Mouse (Mus musculus): ENCODE data around the gene Platr17. TPM values are rescaled to one million over a fixed set of nuclear protein-coding genes. Genes with fewer than 3 reads are reported as not detected.

Platr17 gene
- polyA plus RNA-seq, 1 experiment from 2014 or later, result not detected

DNA sequence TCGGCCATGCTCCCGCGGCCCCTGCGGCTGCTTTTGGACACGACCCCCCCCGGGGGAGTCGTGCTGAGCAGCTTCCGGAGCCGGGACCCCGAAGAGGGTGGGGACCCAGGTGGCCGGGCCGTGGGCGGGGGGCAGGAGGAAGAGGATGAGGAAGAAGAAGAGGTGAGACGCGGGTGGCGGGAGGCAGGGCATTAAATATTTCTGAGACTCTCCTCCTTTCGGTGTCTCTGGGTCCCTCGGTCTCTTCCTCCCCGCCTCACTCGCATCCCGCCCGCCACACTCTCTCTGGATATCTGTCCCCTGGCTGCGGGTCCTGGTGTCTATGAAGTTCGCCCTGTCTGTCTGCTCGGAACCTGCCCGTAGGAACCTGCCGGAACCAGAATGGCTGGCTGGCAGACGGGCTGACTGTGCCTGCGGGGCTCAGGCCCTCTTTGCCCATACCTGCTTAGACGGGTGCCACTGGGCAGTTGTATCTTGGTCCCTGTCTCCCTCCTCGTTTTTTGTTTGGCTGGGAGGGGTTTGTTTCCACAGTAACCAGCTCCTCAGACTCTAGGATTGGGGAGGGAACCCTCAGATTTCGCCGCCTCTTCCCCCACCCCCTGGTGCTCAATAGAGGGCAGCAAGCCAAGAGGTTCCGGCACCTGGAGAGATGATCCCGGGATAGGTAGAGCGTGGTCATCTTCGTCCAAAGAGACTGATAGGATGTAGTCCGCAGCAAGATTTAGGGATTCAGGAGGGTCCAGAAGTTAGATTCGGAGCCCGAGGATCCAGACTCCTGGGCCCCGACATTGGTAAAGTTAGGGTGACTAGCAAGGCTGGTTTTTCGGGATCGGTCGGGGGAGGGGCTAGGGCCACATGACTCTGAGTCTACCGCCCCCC lies 25.6 kb downstream of the Platr17 start:
- ChIA-PET POLR2A (interaction anchor here (0.6 to 1.6 kb wide), 6 partner anchors 9 to 93 kb away, joined by 3 to 8 read pairs (median 4); partner anchors contain the start of gene Wdr46), CTCF (interaction anchor here (1.5 kb wide), 1 partner anchor 10 kb away, joined by 5 read pairs; the partner anchor contains the start of genes Pfdn6 and Wdr46)
- no peaks in the 10 kb centered on the region for H3K27me3 ChIP-seq
- peak; percentile 44 for ATAC-seq
- DNase-seq (ENCODE audit: low read depth, low spot score), result no peak
- in situ Hi-C loops (cut with MboI; ENCODE audit: low pct_unique_long_range_greater_than_20kb), result no loop called here
- no peak for TF ChIP-seq CTCF (IDR thresholded peaks at IDR 0.05)

DNA sequence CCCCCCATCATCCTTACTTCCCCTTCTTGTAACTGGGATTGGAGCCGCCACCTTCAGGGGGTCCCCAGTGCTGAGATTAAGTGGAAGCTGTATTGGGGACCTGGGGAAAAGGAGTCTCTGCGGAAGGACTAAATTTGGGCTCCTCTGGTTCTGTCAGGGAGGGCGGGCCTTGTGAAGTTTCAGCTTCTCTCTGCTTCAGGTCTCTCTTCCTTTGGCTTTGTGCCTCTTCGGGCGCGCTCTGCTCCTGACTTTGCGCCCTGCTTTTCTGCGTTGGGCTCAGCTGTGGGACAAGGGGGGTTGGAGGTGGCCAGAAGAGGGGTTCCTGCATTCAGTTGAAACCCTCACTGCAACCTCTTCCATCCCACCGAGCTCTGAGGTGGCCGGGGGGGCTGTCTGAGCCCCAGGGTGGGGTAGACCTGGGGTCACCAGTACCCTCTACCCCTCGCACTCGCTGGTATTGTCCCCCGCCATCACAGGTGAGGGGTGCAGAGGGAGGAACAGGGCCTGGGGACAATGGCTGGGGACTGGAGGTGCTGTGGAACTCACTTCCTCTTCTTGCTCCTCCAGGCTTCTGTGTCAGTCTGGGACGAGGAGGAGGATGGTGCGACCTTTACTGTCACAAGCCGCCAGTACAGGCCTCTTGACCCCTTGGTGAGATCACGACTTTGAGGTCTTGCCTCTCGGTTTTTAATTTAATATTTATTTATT lies 26.4 kb downstream of the Platr17 start:
- ATAC-seq, result no peak

GRCm38 (mm10) chr17:33931947-33932346 lies 27.0 kb downstream of the Platr17 start:
- no peak for ATAC-seq
- TF ChIP-seq CTCF (IDR thresholded peaks at IDR 0.05), result no peak
- no peak for DNase-seq (ENCODE audit: low read depth, low spot score)
- POLR2A ChIA-PET, result interaction anchor here (0.9 kb wide), 1 partner anchor 92 kb away, joined by 4 read pairs; no protein-coding TSS in a partner anchor
- CTCF ChIA-PET, result no interaction called here
- H3K27me3 ChIP-seq, result no peaks in the 10 kb centered on the region
- in situ Hi-C loops (cut with MboI; ENCODE audit: low pct_unique_long_range_greater_than_20kb), result no loop called here

More for the DNA sequence above, 26.4 kb downstream of the Platr17 start:
- ChIA-PET CTCF (interaction anchor here (1.5 kb wide), 1 partner anchor 9 kb away, joined by 5 read pairs; the partner anchor contains the start of genes Pfdn6 and Wdr46), POLR2A (interaction anchor here (0.8 to 1.6 kb wide), 4 partner anchors 9 to 92 kb away, joined by 3 to 8 read pairs (median 4); partner anchors contain the start of gene Wdr46)
- DNase-seq (ENCODE audit: low read depth, low spot score), result no peak
- no peaks in the 10 kb centered on the region for H3K27me3 ChIP-seq
- no peak for TF ChIP-seq CTCF (IDR thresholded peaks at IDR 0.05)
- in situ Hi-C loops (cut with MboI; ENCODE audit: low pct_unique_long_range_greater_than_20kb), result no loop called here

GRCm38 (mm10) chr17:33932448-33932847 lies 27.5 kb downstream of the Platr17 start:
- in situ Hi-C loops (cut with MboI; ENCODE audit: low pct_unique_long_range_greater_than_20kb), result no loop called here
- CTCF ChIA-PET, result no interaction called here
- POLR2A ChIA-PET, result no interaction called here
- no peaks in the 10 kb centered on the region for H3K27me3 ChIP-seq
- DNase-seq (ENCODE audit: low read depth, low spot score) (no peak), ATAC-seq (no peak)
- no peak for TF ChIP-seq CTCF (IDR thresholded peaks at IDR 0.05)

DNA sequence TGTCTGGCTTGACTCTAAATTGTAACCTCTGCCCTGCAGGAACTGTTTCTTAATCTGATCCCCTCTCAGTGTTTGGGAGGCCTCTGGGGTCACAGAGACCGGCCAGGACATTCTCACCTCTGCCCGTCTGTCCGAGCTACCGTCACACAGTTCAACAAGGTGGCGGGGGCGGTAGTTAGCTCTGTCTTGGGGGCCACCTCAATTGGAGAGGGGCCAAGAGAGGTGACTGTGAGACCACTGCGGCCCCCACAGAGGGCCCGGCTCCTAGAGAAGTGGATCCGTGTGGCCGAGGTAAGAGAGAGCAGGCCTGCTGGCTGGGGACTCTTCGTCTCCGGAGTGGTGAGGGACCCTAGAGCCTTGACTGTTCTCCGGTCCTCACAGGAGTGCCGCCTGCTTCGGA lies 28.0 kb downstream of the Platr17 start:
- in situ Hi-C loops (cut with MboI; ENCODE audit: low pct_unique_long_range_greater_than_20kb), result no loop called here
- H3K27me3 ChIP-seq, result no peaks in the 10 kb centered on the region
- TF ChIP-seq CTCF (IDR thresholded peaks at IDR 0.05), result no peak
- DNase-seq (ENCODE audit: low read depth, low spot score) (no peak), ATAC-seq (no peak)
- POLR2A ChIA-PET, result no interaction called here
- CTCF ChIA-PET, result no interaction called here

GRCm38 (mm10) chr17:33935422-33936055 lies 30.6 kb downstream of the Platr17 start:
- DNase-seq (ENCODE audit: low read depth, low spot score) (no peak), ATAC-seq (no peak)
- POLR2A ChIA-PET, result no interaction called here
- no peaks in the 10 kb centered on the region for H3K27me3 ChIP-seq
- in situ Hi-C loops (cut with MboI; ENCODE audit: low pct_unique_long_range_greater_than_20kb), result no loop called here
- CTCF ChIA-PET, result no interaction called here
- no peak for TF ChIP-seq CTCF (IDR thresholded peaks at IDR 0.05)

DNA sequence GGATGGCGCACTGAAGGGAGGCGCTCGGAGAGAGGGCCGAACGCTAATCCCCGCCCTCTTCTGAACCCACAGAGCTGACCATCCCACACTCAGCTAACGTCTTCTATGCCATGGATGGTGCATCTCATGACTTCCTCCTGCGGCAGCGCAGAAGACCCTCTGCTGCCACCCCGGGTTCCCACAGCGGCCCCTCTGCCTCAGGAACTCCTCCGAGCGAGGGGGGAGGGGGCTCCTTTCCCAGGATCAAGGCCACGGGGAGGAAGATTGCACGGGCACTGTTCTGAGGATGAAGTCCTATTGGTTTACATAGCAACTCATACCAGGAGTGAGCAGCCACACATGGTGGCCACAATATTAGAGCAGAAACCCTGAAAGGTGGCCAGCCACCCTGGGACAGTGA lies 32.1 kb downstream of the Platr17 start:
- TF ChIP-seq CTCF (IDR thresholded peaks at IDR 0.05), result no peak
- ChIA-PET CTCF (no interaction called here), POLR2A (no interaction called here)
- DNase-seq (ENCODE audit: low read depth, low spot score) (no peak), ATAC-seq (no peak)
- in situ Hi-C loops (cut with MboI; ENCODE audit: low pct_unique_long_range_greater_than_20kb), result no loop called here
- H3K27me3 ChIP-seq, result no peaks in the 10 kb centered on the region

DNA sequence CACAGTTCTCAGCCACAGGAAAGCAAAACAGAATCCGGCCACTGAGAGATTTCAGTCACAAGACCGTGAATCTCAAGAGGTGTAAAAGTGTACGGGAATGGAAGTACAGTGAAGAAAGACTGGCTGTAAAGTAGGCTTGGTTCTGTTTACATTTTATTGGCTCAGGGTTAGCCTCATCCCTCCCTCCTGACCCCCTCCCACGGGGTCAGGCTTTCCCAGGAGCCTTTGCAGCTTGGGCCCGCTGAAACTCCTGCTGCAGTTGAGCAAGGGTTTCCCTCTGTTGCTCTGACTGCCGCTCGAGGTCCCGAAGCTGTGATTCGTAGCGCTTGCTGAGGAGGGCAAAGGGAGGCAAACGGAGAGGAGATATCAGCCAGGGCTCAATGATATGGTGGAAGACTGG lies 33.8 kb downstream of the Platr17 start:
- ChIA-PET POLR2A (interaction anchor here (1.8 to 2.6 kb wide), 2 partner anchors 11 to 15 kb away, joined by 8 to 15 read pairs; partner anchors contain the start of gene B3galt4), CTCF (interaction anchor here (0.9 kb wide), 1 partner anchor 11 kb away, joined by 4 read pairs; no protein-coding TSS in a partner anchor)
- ATAC-seq (no peak), DNase-seq (ENCODE audit: low read depth, low spot score) (no peak)
- no peak for TF ChIP-seq CTCF (IDR thresholded peaks at IDR 0.05)
- H3K27me3 ChIP-seq, result no peaks in the 10 kb centered on the region
- in situ Hi-C loops (cut with MboI; ENCODE audit: low pct_unique_long_range_greater_than_20kb), result no loop called here

DNA sequence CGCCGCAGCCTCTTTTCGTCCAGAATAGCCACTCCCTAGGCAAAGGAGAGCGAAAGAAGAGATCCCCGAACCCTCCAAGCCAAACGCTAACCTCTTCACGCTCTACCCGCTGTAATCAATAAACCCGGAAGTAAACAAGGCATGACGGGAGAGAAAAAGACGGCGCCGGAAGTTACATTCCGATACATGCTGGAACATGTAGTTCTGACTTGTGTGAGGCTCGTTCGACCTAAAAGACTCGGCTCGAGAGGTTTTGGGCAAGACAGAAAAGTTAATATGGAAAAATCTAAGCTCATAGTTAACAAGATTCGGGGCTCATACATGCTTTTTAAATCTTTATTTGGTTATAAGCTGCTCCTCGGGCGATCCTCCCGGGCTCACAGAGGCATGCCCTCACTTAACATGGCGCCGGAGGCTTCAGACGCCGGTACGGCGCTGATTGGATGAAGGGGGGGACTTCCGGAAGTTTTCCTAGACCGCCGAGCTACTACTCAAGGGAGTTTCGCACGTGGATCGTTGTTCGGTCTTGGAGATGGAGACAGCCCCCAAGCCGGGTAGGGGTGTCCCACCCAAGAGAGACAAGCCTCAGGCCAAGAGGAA lies 35.4 kb downstream of the Platr17 start, which contains the start of the genes Pfdn6 and Wdr46:
Pfdn6 (minus strand) TSS at position 138 of the 600 bp plus-strand sequence.
Wdr46 (plus strand) TSS at position 455 of the 600 bp plus-strand sequence.
- POLR2A ChIA-PET, result interaction anchor here (0.6 to 2.6 kb wide), 4 partner anchors 9 to 15 kb away, joined by 3 to 15 read pairs (median 6); partner anchors contain the start of genes B3galt4, Rps18 and Vps52
- TF ChIP-seq CTCF (IDR thresholded peaks at IDR 0.05), result no peak
- ATAC-seq (peak; percentile 77), DNase-seq (ENCODE audit: low read depth, low spot score) (no peak)
- in situ Hi-C loops (cut with MboI; ENCODE audit: low pct_unique_long_range_greater_than_20kb), result no loop called here
- H3K27me3 ChIP-seq, result no peaks in the 10 kb centered on the region
- CTCF ChIA-PET, result interaction anchor here (0.9 to 1.8 kb wide), 5 partner anchors 9 to 43 kb away, joined by 3 to 6 read pairs (median 5); partner anchors contain the start of genes B3galt4, Rps18 and Vps52

Measured in Patski (cell line).